Mouse (Mus musculus) ES-Bruce4 (cell line): ENCODE results near the gene Asb4. TPM values are rescaled to one million over a fixed set of nuclear protein-coding genes. Genes with fewer than 3 reads are reported as not detected.
A peak's percentile ranks its signal among the peaks of the same experiment; 100 is the strongest.

ENCODE experiments used
- H3K27ac ChIP-seq: 2 replicates; pipeline ENCODE4 v1.5.1; 2012; ENCODE audit warnings: low read length, inconsistent platforms; ENCODE audit not compliant: insufficient read depth
- H3K27me3 ChIP-seq: 2 replicates; pipeline ENCODE4 v1.6.1; 2012; ENCODE audit warnings: mild to moderate bottlenecking, low read length, inconsistent platforms; ENCODE audit not compliant: control insufficient read depth, poor library complexity, insufficient read depth, severe bottlenecking
- H3K36me3 ChIP-seq: 2 replicates; pipeline ENCODE4 v1.6.1; 2012; ENCODE audit warnings: inconsistent platforms, mild to moderate bottlenecking, low read length, moderate library complexity; ENCODE audit not compliant: control insufficient read depth, poor library complexity, insufficient read depth, severe bottlenecking
- H3K4me1 ChIP-seq: one replicate; pipeline ENCODE4 v1.8.1; 2011; ENCODE audit warnings: low read length; ENCODE audit not compliant: control insufficient read depth, insufficient read depth
- H3K4me3 ChIP-seq: 2 replicates; pipeline ENCODE4 v1.5.1; 2011; ENCODE audit warnings: low read depth, mild to moderate bottlenecking, low read length
- H3K9ac ChIP-seq: 2 replicates; pipeline ENCODE4 v1.6.1; 2012; ENCODE audit warnings: low read depth, mild to moderate bottlenecking, inconsistent platforms; ENCODE audit not compliant: poor library complexity, severe bottlenecking
- H3K9me3 ChIP-seq: replicated peaks from 2 replicates; pipeline ENCODE4 v1.6.1; 2012; ENCODE audit warnings: mild to moderate bottlenecking, low read length, inconsistent platforms; ENCODE audit not compliant: control insufficient read depth, poor library complexity, insufficient read depth, severe bottlenecking
- CTCF ChIP-seq: IDR thresholded peaks from one replicate; pipeline ENCODE4 v1.8.1; 2011; ENCODE audit warnings: low read depth, low read length
- EP300 ChIP-seq: IDR thresholded peaks from 2 replicates; pipeline ENCODE4 v1.6.1; 2011; ENCODE audit warnings: low read depth, low read length; ENCODE audit not compliant: insufficient read depth
- POLR2A ChIP-seq: IDR thresholded peaks from one replicate; pipeline ENCODE4 v1.8.1; 2011; ENCODE audit warnings: low read length; ENCODE audit not compliant: insufficient read depth
- polyA plus RNA-seq: library from polyadenylated mRNA; stranded (reverse); fragments of >200 nt; gene quantifications from 2 replicates; pipeline ENCODE4 v1.2.4, GENCODE M21; 2011; ENCODE audit warnings: low read depth; ENCODE audit not compliant: missing spikeins, insufficient read depth, insufficient read length

The Asb4 gene
- polyA plus RNA-seq, 1 experiment, result 1.2 TPM

- no peak overlapping the region for H3K9ac ChIP-seq
- no peaks in the 10 kb centered on the region for H3K36me3 ChIP-seq
- no peak for TF ChIP-seq CTCF
- TF ChIP-seq POLR2A, result no peak
- TF ChIP-seq EP300, result no peak
- no peak overlapping the region for H3K4me3 ChIP-seq
- no peak overlapping the region for H3K27ac ChIP-seq
- no peaks in the 10 kb centered on the region for H3K4me1 ChIP-seq
- no peaks in the 10 kb centered on the region for H3K27me3 ChIP-seq
- H3K9me3 ChIP-seq, result no peaks in the 10 kb centered on the region
These were observed 13.6 kb downstream of the Asb4 start for GRCm38 (mm10) chr6:5396797-5397196.

GRCm38 (mm10) chr6:5401394-5401793 lies 18.2 kb downstream of the Asb4 start:
- no peaks in the 10 kb centered on the region for H3K36me3 ChIP-seq
- H3K27ac ChIP-seq, result no peak overlapping the region
- no peaks in the 10 kb centered on the region for H3K27me3 ChIP-seq
- TF ChIP-seq CTCF (peak; percentile 94), EP300 (no peak), POLR2A (no peak)
- no peaks in the 10 kb centered on the region for H3K4me1 ChIP-seq
- H3K9ac ChIP-seq, result no peak overlapping the region
- no peak overlapping the region for H3K4me3 ChIP-seq
- no peaks in the 10 kb centered on the region for H3K9me3 ChIP-seq

- no peaks in the 10 kb centered on the region for H3K27me3 ChIP-seq
- H3K9me3 ChIP-seq, result no peaks in the 10 kb centered on the region
- H3K4me1 ChIP-seq, result no peaks in the 10 kb centered on the region
- TF ChIP-seq EP300 (no peak), CTCF (peak; percentile 60)
- no peaks in the 10 kb centered on the region for H3K36me3 ChIP-seq
- H3K9ac ChIP-seq, result no peak overlapping the region
- H3K27ac ChIP-seq, result no peak overlapping the region
- no peak overlapping the region for H3K4me3 ChIP-seq
These were observed 20.1 kb downstream of the Asb4 start for GRCm38 (mm10) chr6:5403095-5403815.

- no peak overlapping the region for H3K9ac ChIP-seq
- no peaks in the 10 kb centered on the region for H3K4me1 ChIP-seq
- H3K36me3 ChIP-seq, result no peaks in the 10 kb centered on the region
- no peaks in the 10 kb centered on the region for H3K27me3 ChIP-seq
- H3K27ac ChIP-seq, result no peak overlapping the region
- H3K9me3 ChIP-seq, result no peaks in the 10 kb centered on the region
- TF ChIP-seq POLR2A, result no peak
- no peak for TF ChIP-seq EP300
- TF ChIP-seq CTCF, result no peak
- no peak overlapping the region for H3K4me3 ChIP-seq
These were observed 20.8 kb downstream of the Asb4 start for GRCm38 (mm10) chr6:5404016-5404415.

GRCm38 (mm10) chr6:5408451-5409177 lies 25.4 kb downstream of the Asb4 start:
- H3K36me3 ChIP-seq, result no peaks in the 10 kb centered on the region
- no peaks in the 10 kb centered on the region for H3K4me1 ChIP-seq
- TF ChIP-seq CTCF (no peak), EP300 (no peak), POLR2A (no peak)
- no peaks in the 10 kb centered on the region for H3K27me3 ChIP-seq
- no peak overlapping the region for H3K9ac ChIP-seq
- no peak overlapping the region for H3K27ac ChIP-seq
- no peaks in the 10 kb centered on the region for H3K9me3 ChIP-seq
- no peak overlapping the region for H3K4me3 ChIP-seq

GRCm38 (mm10) chr6:5409676-5410075 lies 26.5 kb downstream of the Asb4 start:
- no peaks in the 10 kb centered on the region for H3K36me3 ChIP-seq
- H3K9me3 ChIP-seq, result no peaks in the 10 kb centered on the region
- H3K27me3 ChIP-seq, result no peaks in the 10 kb centered on the region
- H3K9ac ChIP-seq, result no peak overlapping the region
- H3K4me1 ChIP-seq, result no peaks in the 10 kb centered on the region
- no peak overlapping the region for H3K4me3 ChIP-seq
- H3K27ac ChIP-seq, result no peak overlapping the region
- TF ChIP-seq EP300 (no peak), CTCF (no peak), POLR2A (no peak)
